Mouse (Mus musculus) bone marrow, adult 2 months (tissue): Measurements from ENCODE around the gene Slc25a16. TPM values are rescaled to one million over a fixed set of nuclear protein-coding genes. Genes with fewer than 3 reads are reported as not detected.
A peak's percentile ranks its signal among the peaks of the same experiment; 100 is the strongest.

ENCODE experiments used
- H3K27ac ChIP-seq: fragments of 200-500 bp; 2 replicates; pipeline ENCODE4 v1.5.1; 2012; ENCODE audit warnings: low read depth, mild to moderate bottlenecking, control low read depth, inconsistent platforms, low read length; ENCODE audit not compliant: control insufficient read depth, poor library complexity, insufficient read depth
- H3K4me1 ChIP-seq: fragments of 200-500 bp; 2 replicates; pipeline ENCODE4 v1.6.1; 2011; ENCODE audit warnings: low read length; ENCODE audit not compliant: control insufficient read depth, insufficient read depth
- H3K4me3 ChIP-seq: fragments of 200-500 bp; replicated peaks from 2 replicates; pipeline ENCODE3; 2011; ENCODE audit warnings: mild to moderate bottlenecking, low read depth, low read length, control low read depth; ENCODE audit not compliant: control insufficient read depth
- CTCF ChIP-seq: fragments of 200-500 bp; IDR thresholded peaks from 2 replicates; pipeline ENCODE4 v1.5.1; 2011; ENCODE audit warnings: low read length, control low read depth; ENCODE audit not compliant: control insufficient read depth, insufficient read depth
- POLR2A ChIP-seq: fragments of 200-500 bp; IDR thresholded peaks from 2 replicates; pipeline ENCODE4 v1.6.1; 2011; ENCODE audit warnings: low read depth, mild to moderate bottlenecking, control low read depth, low read length, borderline replicate concordance; ENCODE audit not compliant: control insufficient read depth
- WGBS: fragments of 180-500 bp; shearing (Covaris S2); methylation state at CpG from one replicate; pipeline ENCODE4 v1.1.7; 2018; 5-methylcytosine and 5-hydroxymethylcytosine counted together
- polyA plus RNA-seq: library from polyadenylated mRNA; stranded (reverse); fragments of >200 nt; gene quantifications from 2 replicates; pipeline ENCODE4 v1.2.4, GENCODE M21; 2011; ENCODE audit warnings: low replicate concordance; ENCODE audit not compliant: missing spikeins, insufficient read depth, insufficient read length

Gene Slc25a16
- polyA plus RNA-seq, 1 experiment, result 7.3 TPM

- TF ChIP-seq CTCF (no peak), POLR2A (no peak)
- no peak overlapping the region for H3K4me3 ChIP-seq
- no peaks in the 10 kb centered on the region for H3K4me1 ChIP-seq
- no peak overlapping the region for H3K27ac ChIP-seq
- 89% methylated on average over 7 of the region's 7 CpGs for WGBS
These were observed 43.5 kb downstream of the Slc25a16 start for GRCm38 (mm10) chr10:62963956-62964355.

- Histone ChIP-seq H3K4me3 (no peak overlapping the region), H3K4me1 (no peaks in the 10 kb centered on the region), H3K27ac (no peak overlapping the region)
- TF ChIP-seq POLR2A (no peak), CTCF (no peak)
- 92% methylated on average over 11 of the region's 11 CpGs for WGBS
These were observed 45.4 kb downstream of the Slc25a16 start for GRCm38 (mm10) chr10:62965796-62966195.

GRCm38 (mm10) chr10:62966291-62966690 lies 45.9 kb downstream of the Slc25a16 start:
- WGBS, result 95% methylated on average over 15 of the region's 15 CpGs
- H3K4me1 ChIP-seq, result no peaks in the 10 kb centered on the region
- no peak overlapping the region for H3K27ac ChIP-seq
- TF ChIP-seq CTCF (no peak), POLR2A (no peak)
- no peak overlapping the region for H3K4me3 ChIP-seq

GRCm38 (mm10) chr10:62971821-62972220 lies 51.4 kb downstream of the Slc25a16 start:
- Histone ChIP-seq H3K4me3 (no peak overlapping the region), H3K27ac (no peak overlapping the region), H3K4me1 (no peaks in the 10 kb centered on the region)
- peak; percentile 12; the same call in 1 of the 2 replicates for TF ChIP-seq CTCF
- TF ChIP-seq POLR2A, result no peak
- 72% methylated on average over 16 of the region's 16 CpGs for WGBS

GRCm38 (mm10) chr10:62979667-62980038 lies 59.2 kb downstream of the Slc25a16 start:
- Histone ChIP-seq H3K4me1 (no peaks in the 10 kb centered on the region; the same call in 1 of the 2 replicates), H3K4me3 (peak overlapping the region; percentile 54), H3K27ac (no peak overlapping the region)
- WGBS, result 17% methylated on average over 10 of the region's 10 CpGs
- TF ChIP-seq POLR2A, result no peak
- TF ChIP-seq CTCF, result no peak

- H3K4me3 ChIP-seq, result peak within 1 kb of the TSS; percentile 86
- WGBS, result under 1% methylated on average over 76 of the region's 77 CpGs
- TF ChIP-seq POLR2A, result 0 out of 2 replicates have a peak, but pooled peaks have one; percentile 6
- peak; percentile 71 for TF ChIP-seq CTCF
- no peaks in the 10 kb centered on the region; the same call in 1 of the 2 replicates for H3K4me1 ChIP-seq
- H3K27ac ChIP-seq, result peak within 1 kb of the TSS; percentile 36; the same call in 1 of the 2 replicates
These were observed 59.9 kb downstream of the Slc25a16 start, which contains the start of gene Rufy2 for GRCm38 (mm10) chr10:62980039-62980954. TSS of gene Rufy2 (plus strand) at chr10:62980223.

- no peak overlapping the region for H3K27ac ChIP-seq
- 56% methylated on average over 11 of the region's 11 CpGs for WGBS
These were observed 63.6 kb downstream of the Slc25a16 start for GRCm38 (mm10) chr10:62984072-62984471.

GRCm38 (mm10) chr10:62984495-62984894 lies 64.1 kb downstream of the Slc25a16 start:
- Histone ChIP-seq H3K4me1 (no peaks in the 10 kb centered on the region; the same call in 1 of the 2 replicates), H3K4me3 (no peak overlapping the region), H3K27ac (no peak overlapping the region)
- TF ChIP-seq CTCF, result no peak
- TF ChIP-seq POLR2A, result no peak
- WGBS, result 71% methylated on average over 6 of the region's 6 CpGs

More at GRCm38 (mm10) chr10:62984072-62984471, 63.6 kb downstream of the Slc25a16 start:
- Histone ChIP-seq H3K4me3 (no peak overlapping the region), H3K4me1 (no peaks in the 10 kb centered on the region; the same call in 1 of the 2 replicates)
- no peak for TF ChIP-seq CTCF
